Mouse (Mus musculus) kidney, adult 11 months (tissue): ENCODE measurements around the gene Baiap2.

Source experiments
- DNase-seq: peaks from one replicate; pipeline ENCODE4 v3.0.0; 2022

Baiap2 gene

GRCm38 (mm10) chr11:120014758-120015157 is 72.2 kb downstream of the Baiap2 start:
- DNase-seq: no peak

- DNase-seq: no peak
These were observed 74.4 kb downstream of the Baiap2 start for GRCm38 (mm10) chr11:120017011-120017410.

GRCm38 (mm10) chr11:120019542-120020440 is 77.2 kb downstream of the Baiap2 start:
- no peak for DNase-seq

GRCm38 (mm10) chr11:120021367-120021766 is 78.8 kb downstream of the Baiap2 start:
- DNase-seq: no peak

GRCm38 (mm10) chr11:120022216-120022615 is 79.7 kb downstream of the Baiap2 start:
- no peak for DNase-seq

DNA sequence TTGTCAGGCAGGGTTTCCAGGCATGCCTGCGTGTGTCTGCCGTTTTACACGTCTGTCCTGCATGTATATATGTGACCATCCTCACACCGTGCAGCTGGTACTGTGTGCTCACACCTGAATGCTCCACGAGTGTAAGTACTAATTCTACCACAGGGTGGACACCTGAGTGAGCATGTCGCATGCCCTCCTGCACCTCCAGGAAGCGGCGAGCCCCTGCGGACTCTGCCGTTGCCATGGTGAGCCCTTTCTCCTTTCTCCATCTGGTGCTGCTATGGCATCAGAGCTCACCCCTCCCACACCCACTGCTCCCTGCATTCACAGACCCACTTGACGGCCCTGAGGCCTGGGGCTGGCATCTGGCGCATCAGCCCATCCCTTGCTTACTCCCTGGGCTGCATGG is 80.3 kb downstream of the Baiap2 start:
- DNase-seq: no peak

GRCm38 (mm10) chr11:120026941-120027340 is 84.4 kb downstream of the Baiap2 start:
- DNase-seq: peak; percentile 50

DNA sequence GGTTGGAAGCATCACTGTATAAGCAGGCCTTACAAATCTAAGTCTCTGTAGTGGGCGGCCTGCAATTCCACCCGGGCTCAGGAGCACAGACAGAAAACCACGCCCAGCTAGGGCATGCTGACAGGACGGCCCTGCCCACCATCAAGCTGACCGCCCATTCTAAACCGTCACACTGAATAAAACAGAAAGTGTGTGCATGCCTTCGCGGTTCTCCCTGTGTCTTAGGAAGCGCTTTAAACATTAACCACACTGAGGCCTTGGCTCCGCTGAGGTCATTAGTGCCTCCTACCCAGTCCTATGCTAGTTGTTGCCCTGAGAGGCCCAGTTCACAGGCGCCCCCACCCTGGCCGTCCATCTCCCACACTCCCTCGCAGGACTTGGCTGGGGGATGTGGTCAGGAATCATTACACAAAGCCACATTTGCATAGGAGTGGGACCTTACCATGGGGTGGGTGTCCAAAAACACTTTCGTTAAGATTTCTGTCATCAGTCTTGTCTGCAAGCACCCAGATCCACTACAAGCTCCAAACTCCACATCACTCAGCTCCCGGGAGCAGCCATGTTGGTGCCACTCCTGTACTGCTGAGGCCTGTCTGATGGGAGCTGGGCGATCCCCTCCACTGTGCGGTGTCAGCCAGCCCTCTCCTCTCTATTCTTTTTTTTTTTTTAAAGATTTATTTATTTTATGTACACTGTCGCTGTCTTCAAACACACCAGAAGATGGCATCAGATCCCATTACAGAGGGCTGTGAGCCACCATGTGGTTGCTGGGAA is 85.9 kb downstream of the Baiap2 start:
- peak; percentile 88 for DNase-seq

DNA sequence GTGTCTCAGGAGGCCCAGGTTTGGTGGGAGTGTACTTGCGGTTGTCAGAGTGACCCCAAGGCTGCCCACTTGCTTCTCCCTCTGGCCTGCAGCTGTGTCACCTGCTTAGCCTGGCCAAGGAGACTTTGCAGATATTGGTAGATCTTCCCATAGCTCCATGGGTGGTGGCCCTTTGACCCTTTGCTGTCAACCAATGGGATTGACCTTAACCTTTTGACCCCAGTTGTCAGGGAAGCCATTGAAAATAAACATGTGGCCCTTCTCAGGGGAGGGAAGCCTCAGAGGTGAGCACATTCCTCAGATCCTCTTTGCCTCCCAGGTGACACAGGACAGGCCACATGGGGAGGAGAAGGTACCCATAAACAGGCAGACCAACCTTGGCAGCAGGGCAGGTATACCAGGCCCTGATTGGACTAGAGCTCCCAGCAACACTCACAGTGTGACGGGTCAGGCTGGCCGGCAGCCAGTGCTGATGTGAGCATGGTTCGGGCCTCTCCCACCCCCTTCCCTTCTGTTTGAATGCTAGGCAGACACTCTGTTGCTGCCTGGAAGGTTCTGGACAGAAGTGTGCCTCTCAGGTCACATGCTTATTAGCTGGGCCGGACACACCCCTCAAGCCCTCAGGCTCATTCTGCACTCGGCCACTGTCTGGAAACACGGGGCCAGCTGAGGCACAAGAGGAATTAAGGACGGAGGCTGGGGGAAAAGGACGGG is 87.0 kb downstream of the Baiap2 start:
- DNase-seq: peak; percentile 91

- peak; percentile 57 for DNase-seq
These were observed 87.8 kb downstream of the Baiap2 start for GRCm38 (mm10) chr11:120030145-120030901.

DNA sequence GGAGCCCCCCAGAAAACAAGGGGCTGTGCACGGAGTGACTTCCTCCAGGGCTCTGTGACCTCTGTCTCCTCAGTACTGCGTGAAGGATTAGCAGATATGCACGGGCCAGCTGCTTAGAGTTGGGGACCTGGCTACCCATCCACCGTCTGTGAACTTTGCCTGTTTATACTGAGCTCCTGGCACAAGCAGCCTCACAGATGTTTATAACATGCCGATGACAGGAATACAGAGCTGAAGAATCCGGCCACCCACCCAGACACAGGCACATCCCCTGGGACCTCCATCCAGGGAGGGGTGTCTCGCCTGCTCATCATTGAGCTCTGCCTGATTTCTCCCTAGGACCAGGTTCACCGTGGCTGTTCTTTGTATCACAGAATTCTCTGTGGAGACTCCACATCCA is 89.5 kb downstream of the Baiap2 start:
- DNase-seq: no peak

GRCm38 (mm10) chr11:120033473-120033872 is 90.9 kb downstream of the Baiap2 start:
- DNase-seq: no peak

DNA sequence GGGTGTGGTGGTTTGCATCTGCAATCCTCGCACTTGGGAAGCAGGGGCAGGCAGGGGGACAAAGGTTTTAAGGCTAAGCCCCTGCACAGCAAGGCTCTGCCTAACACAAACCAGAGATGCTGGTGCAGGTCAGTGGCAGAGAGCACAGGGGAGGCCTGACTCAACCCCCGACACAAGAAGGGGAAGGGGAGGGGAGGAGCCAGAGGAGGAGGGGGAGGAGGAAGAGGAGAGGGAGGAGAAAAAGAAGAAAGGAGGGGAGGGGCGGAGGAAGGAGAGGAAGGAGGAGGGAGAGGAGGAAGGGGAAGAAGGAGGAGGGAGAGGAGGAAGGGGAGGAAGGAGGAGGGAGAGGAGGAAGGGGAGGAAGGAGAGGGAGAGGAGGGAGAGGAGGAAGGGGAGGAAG is 91.7 kb downstream of the Baiap2 start:
- no peak for DNase-seq

DNA sequence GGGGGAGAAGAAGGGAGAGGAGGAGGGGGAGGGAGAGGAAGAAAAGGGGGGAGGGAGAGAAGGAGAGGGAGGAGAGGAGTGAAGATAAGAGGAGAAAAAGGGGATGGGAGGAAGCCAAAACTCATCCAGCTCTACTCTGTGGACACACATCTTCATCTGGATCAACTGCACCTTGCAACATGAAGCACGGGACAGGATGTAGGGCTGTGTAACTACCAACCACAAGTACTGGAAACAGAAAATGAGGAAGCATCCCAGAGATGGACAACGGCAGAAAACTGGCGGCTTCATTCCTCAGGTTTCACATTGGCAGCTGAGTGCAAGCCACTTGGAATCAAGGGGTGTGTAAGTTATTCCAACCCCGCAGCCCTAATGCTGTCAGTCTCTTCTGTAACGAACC is 92.2 kb downstream of the Baiap2 start:
- DNase-seq: no peak

- DNase-seq: no peak
These were observed 97.0 kb downstream of the Baiap2 start for GRCm38 (mm10) chr11:120039581-120039980.

DNA sequence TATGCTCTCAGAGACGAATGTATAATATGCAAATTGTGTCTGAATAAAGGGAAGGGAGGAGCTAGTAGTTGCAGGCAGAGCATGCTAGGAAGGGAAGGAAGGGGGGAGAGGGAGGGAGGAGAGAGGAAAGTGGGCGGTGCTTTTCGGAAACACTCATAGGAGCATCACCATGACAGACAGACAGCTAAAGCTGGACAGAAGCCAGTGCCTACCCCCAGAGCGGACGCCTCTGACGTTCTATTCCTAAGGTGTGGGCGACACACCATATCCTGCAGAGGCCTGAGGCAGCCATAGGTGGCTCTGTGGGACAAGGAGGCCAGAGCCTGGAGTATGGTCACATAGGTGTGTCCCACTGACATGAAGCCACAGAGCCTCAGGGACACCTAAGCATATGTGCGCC is 97.9 kb downstream of the Baiap2 start:
- no peak for DNase-seq

GRCm38 (mm10) chr11:120041191-120042123 is 98.9 kb downstream of the Baiap2 start:
- DNase-seq: peak; percentile 81

DNA sequence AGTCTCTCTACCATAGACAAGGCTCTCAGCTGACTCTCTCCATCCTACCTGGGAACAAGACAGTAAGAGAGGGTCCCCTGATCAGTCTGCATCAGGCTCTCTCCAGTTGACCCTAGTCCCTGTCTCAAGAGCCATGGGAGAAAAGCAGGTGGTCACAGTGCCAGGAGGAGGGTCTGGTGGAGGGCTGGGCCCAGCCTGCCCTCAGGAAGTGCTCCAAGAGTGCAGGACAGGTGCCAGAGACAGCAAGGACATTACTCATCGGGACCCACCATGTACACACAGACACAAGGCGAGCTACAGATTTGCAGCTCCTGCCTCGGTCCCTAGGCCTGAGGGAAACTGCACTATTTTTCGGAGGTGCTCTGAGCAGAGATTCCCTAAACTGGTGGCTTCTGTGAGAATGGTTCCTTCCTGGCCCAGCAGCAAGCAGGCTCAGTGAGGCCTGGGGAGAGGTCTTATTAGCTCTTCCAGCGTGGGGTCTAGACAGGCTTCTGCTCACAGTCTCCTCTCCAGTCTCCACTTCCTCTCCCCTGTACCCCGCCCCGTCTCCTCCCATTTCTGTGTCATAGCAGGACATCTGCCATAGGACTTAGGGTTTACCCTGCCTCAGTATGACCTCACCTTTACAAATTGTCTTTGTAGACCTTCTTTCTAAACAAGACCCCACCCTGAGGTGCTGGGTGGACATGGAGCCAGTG is 99.7 kb downstream of the Baiap2 start:
- DNase-seq: no peak

DNA sequence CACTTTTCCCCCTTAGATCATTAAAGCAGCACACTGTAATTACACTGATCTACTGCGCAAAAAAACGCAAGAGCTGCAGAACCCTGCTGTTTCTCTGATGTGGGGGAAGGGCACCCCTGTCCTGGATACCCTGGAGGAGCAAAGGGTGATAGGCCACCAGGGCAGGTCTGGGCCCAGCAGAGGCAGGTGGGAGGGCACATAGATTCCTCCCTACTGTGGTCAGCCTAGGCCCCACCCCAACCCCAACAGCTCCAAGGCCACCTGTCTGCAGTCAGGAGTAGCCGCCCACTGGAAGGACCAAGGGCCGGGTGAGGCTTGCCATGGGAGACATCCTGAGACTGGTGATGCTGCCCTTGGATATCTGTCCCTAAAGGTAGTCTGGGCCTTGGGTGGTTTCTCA is 102.8 kb downstream of the Baiap2 start:
- no peak for DNase-seq

GRCm38 (mm10) chr11:120045839-120046552 is 103.4 kb downstream of the Baiap2 start:
- no peak for DNase-seq
